Mouse (Mus musculus) left cerebral cortex, adult 8-10 months (tissue): ENCODE data around the gene Pde9a. TPM values are rescaled to one million over a fixed set of nuclear protein-coding genes. Genes with fewer than 3 reads are reported as not detected.

Experiments used
- DNase-seq, 2 experiments: peaks; one replicate each; pipeline ENCODE4 v3.0.0; 2022; ENCODE audit warnings: low spot score in 2 of 2
- total RNA-seq, 4 experiments: library from RNA; stranded (reverse); gene quantifications; 2 replicates each; pipeline ENCODE4 v1.2.4; 2022

Gene Pde9a
- total RNA-seq, 4 experiments from 2014 or later: 20.1 to 29.5 (median 22.2) TPM

DNA sequence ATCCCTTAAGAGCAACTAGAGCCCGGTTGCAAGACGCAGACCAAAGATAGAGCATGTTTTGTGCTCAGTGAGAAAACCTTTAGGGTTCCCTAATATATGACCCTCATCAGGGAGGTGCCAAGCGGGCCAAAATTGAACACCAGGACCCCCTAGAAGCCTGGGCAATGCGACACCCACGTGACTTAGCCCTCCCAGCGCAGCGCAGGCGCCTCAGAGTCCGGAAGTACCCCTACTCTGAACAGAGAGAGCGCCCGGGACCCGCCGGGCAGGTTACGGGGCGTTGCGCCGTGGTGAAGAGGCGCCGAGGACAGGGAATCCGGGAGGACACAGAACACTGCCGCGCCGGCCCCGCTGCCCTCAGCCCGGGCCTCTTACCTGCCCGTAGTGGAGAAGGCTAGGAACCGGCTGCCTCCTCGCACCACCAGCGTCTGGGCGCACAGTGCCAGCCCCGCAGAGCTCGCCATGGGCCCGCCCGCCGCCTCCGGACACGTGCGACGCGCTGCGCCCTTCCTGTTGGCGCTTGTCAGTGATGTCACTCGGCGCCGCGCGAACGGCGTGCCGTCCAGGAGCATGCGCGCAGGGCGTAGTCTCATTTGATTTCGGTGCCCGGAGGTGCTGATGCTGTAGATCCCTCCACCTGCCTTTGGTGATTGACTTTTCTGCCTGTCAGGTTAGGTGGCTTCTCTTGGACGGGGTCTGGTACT is 125.9 kb downstream of the Pde9a start:
- DNase-seq: peak; percentile 79 to 83

DNA sequence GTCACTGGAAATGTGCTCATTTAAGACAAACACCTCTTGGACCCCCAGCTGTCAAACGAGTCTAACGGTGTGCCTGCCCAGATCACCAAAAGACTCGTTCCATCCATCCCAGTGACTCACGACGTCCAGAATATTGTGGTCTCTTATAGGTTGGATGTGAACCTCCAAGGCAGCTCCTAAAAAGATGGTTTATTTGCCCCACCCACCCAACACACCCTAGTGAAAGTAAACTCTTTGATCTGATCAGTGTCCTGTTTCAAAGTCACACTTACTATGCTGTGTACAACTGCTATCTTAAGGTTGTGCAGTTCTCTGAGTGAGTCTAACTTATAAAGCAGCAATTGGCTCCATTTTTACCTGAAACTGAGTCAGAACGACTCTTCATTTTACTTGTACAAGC is 126.6 kb downstream of the Pde9a start:
- DNase-seq: no peak

DNA sequence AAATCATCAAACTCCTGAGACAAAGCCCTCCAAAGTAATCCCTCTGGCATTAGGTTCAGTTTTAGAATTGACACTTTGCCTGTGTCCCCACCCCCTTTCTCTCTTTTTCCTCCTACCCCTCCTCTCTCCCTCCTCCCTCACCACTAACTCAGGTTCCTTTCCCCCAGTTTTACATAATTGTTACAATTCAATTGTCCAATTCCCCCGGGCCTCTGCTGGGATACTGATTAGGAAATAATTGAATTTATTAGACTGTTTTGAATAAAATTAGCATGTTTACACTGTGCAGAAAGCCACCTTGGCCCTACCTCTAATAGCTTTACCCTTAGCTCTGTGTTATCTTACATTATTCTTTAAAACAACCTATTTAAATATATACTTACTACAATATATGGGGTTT is 128.7 kb downstream of the Pde9a start:
- no peak for DNase-seq

DNA sequence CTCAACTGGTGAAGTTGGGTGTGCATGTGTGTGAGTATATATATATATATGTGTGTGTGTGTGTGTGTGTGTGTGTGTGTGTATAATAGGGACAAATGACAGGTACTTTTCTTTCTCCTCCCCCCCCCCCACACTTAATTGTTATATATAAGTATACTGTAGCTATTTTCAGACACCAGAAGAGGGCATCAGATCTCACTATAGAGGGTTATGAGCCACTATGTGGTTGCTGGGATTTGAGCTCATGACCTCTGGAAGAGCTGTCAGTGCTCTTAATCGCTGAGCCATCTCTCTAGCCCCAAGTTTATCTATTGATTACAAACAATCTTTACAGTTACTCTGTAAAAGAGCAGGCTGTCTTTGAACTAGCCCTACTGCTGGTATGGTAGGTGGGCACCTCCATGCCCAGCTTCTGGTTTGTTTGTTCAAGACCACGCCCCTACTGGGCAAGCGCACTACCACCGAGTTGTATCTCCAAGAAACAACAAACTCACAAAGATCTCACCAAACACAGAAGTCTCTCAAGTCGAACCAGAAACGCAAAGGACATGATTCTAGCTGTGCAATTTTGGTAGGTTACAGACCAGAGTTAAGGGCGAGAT is 133.4 kb downstream of the Pde9a start:
- DNase-seq: no peak

DNA sequence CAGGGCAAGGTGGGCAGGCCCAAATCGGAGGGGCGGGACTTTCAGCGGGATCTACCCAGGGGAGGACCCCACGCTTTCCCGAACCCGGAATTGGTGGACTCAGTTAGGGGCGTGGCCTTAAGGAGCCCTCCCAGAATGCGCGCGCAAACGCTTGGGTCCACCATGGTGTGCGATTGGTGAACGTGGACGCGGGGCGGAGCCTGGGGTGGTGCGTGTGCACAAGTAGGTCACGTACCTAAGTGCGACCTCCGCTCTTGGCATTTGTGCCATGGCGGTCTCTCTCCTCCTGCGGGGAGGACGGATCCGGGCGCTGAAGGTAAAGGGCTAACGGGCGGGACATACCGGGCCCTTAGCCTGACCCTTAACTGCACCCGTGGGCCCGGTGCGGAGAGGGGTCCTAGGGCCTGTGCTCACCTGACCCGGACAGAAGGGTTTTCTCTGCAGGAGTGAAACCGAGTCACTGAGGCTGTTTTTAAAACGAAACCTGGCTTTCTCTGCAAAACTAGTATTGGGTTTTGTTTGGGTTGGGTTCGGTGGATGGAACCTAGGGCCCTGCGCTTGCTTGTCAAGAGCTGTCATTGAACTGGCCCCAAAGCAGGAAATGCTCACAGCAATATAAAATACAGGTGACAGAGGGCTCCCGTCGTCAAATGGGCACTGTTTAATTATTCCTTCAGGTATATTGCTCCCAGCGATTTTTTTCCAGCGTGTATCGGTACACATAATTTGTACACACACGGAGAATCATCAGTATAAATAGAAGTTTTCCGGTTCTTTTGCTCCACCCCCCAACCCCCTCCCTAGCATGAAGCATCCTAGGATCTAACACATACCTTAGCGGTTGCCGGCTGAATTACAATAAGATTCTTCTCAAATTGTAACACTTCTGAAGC is 134.2 kb downstream of the Pde9a start, which contains the start of the genes Wdr4 and Ndufv3:
TSS of gene Wdr4 (minus strand) at position 35 of the 893 bp plus-strand sequence.
TSS of gene Ndufv3 (plus strand) at position 170 of the 893 bp plus-strand sequence.
- DNase-seq: peak; percentile 94 to 99

DNA sequence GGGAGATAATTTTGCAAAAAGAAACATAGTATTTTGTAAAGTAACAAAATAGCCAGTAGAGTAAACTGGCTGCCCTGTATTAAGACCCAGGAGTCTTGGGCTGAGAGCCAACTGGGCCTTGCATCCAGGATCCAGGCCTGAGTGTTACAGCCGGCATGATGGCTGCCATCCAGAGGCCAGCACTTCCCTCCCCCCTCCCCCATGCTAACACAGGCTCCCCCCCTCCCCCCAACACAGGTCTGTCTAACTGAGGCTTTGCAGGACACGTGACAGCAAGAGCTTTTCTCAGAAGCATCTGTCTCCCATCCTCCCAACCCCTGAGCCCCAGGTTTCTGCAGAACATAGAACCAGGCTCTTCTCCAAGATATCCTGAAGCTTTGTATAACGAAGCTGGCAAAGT is 134.9 kb downstream of the Pde9a start:
- DNase-seq: no peak

DNA sequence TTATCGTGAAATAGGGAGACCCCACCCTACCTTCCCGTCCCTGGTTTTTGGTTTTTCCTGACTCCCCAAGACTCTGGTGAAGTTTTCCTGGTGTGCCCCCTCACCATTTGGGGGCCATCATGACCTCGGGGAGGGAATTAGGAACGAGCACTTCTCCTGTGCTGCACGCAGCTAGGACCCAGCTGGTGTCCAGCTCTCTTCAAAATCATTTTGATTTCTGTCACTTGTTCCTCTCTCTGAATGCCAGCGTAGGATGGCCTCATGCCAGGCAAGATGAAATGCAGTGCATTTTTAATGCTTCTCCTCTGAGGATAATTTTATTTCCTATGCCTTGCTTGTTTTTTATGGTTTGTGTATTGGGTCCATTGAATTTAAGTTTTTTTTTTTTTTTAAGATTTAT is 135.9 kb downstream of the Pde9a start:
- no peak for DNase-seq

DNA sequence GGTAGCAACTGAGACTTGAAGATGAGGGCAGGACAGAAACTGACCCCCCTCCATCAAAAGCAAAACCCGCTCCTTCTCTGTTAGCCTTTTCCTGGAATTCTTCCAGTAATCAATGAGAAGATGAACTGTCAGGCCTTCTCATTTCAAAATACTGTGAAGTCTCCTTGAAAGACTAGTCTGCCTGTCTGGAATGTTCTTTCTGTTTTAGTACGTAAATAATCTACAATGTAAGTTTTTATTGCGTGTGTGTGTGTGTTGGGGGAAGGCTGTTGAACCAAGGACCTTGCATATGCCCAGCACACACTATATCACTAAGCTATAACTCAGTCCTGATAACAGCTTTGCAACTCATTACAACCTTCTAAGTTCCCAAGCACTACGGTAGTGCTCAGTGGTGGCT is 139.1 kb downstream of the Pde9a start:
- no peak for DNase-seq

DNA sequence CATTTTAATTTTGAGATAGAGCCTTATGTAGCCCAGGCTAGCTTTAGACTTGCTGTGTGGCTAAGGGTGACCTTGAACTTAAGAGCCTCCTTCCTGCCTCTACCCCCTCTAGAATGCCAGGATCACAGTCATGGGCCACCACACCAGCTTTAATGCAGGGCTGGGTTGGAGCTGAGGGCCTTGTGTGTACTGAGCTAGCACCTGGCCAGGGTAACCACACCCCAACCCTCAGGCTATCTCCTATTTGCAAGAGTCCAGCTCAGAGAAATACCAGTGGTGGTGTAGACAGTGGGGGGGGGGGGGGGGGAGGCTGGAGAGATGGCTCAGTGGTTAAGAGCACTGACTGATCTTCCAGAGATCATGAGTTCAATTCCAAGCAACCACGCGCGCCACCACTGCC is 139.8 kb downstream of the Pde9a start:
- no peak for DNase-seq

Other genes with a start within 250 kb of the Pde9a start
- not detected for gene Tff2, start 241.9 kb upstream of the Pde9a start, total RNA-seq
- not detected for gene Tff1, start 220.9 kb upstream of the Pde9a start, total RNA-seq
- under 1 TPM in 1 of 4 experiments, not detected in 3; 0.21 TPM for gene Tmprss3, start 187.2 kb upstream of the Pde9a start, total RNA-seq
- not detected for gene Ubash3a, start 178.3 kb upstream of the Pde9a start, total RNA-seq
- 10 to 100 TPM; 14.0 to 23.9 (median 18.8) TPM for gene Rsph1, start 108.8 kb upstream of the Pde9a start, total RNA-seq
- 10 to 100 TPM; 11.5 to 14.5 (median 12.8) TPM for gene Slc37a1, start 99.4 kb upstream of the Pde9a start, total RNA-seq
- gene Wdr4, start 133.8 kb downstream of the Pde9a start, total RNA-seq: 10 to 100 TPM; 26.8 to 32.6 (median 27.9) TPM
- gene Ndufv3, start 133.9 kb downstream of the Pde9a start, total RNA-seq: 100 to 1,000 TPM; 255 to 279 (median 271) TPM
- gene Pknox1, start 178.5 kb downstream of the Pde9a start, total RNA-seq: 10 to 100 TPM; 14.0 to 18.8 (median 15.4) TPM